Mouse (Mus musculus): ENCODE measurements around the gene Lyve1. TPM values are rescaled to one million over a fixed set of nuclear protein-coding genes. Genes with fewer than 3 reads are reported as not detected.

The Lyve1 gene
- polyA plus RNA-seq, 1 experiment from 2014 or later: 0.14 TPM

DNA sequence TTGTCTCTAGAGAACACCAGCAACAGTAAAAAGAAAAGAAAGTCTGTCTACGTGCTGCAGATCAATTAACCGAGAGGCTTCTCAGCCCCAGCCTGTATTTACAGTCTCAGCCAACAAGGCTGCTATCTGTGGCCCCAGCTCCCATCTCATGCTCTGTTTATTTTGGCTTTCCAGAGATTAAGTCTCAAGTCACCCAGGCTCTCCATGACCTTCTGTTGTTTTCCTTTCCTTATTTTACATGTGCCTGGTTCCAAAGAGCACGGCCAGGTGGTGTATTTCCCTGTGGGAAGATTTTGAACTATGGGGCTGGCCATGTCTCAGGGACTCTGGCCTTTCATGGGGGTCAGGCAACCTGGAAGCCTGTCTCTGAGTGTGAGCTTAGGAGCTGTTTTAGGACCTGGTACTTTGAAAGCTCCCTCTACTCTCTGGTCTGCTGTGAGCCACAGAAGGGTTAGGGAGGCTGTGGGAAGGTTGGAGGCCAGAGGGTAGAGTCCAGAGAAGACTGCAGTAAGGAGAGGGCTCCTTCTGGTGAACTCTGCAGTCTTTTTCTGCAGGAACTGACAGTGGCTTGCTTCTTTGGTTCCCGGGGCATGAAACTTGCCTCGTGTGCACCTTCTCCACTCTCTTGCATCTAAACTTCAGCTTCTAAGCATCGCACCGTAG, 11.4 kb downstream of the Lyve1 start:
- H3K4me2 ChIP-seq: no peak overlapping the region
- 0 out of 2 replicates have a peak, but pooled peaks cover 3% of the 10 kb centered on the region for H3K4me1 ChIP-seq (replicated peaks)
- H3K27me3 ChIP-seq: no peaks in the 10 kb centered on the region
- ATAC-seq (ENCODE audit: insufficient number of reproducible peaks, insufficient read depth, low FRiP score, low TSS enrichment, low read depth): no peak
- no peaks in the 10 kb centered on the region for H3K36me3 ChIP-seq
- 0 out of 2 replicates have a peak, but pooled peaks cover under 1% of the 10 kb centered on the region for H3K9me3 ChIP-seq
- H3K27ac ChIP-seq: no peak overlapping the region
- no peak overlapping the region for H3K4me3 ChIP-seq (replicated peaks)
- no peak overlapping the region for H3K9ac ChIP-seq (replicated peaks)
- WGBS: 70% methylated on average over 7 of the region's 7 CpGs

DNA sequence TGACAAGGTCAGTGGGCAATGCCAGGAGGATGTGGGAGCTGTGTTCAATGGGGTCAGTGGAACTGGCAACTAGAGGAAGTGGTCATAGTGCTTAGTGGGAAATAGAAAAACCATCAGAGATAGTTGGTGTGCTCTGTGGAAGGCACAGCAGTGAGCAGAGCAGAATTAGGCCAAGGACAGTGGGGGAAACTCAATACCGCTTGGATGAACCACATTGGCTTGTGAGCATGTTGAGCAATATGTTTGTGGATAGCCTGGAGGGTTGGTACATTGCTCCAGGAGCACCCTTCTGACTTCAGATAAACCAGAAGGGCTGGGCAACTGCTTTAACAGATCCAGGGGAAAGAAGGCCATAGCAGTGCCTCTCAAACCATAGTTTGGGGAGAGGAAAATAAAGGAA, 14.7 kb downstream of the Lyve1 start:
- 100% methylated on average over 1 of the region's 1 CpGs for WGBS
- ATAC-seq (ENCODE audit: insufficient number of reproducible peaks, insufficient read depth, low FRiP score, low TSS enrichment, low read depth): no peak
- no peaks in the 10 kb centered on the region for H3K27me3 ChIP-seq
- H3K4me1 ChIP-seq (replicated peaks): peaks cover 7% of the 10 kb centered on the region
- no peaks in the 10 kb centered on the region for H3K36me3 ChIP-seq
- no peak overlapping the region for H3K4me2 ChIP-seq
- no peak overlapping the region for H3K27ac ChIP-seq
- no peak overlapping the region for H3K4me3 ChIP-seq (replicated peaks)
- no peak overlapping the region for H3K9ac ChIP-seq (replicated peaks)
- H3K9me3 ChIP-seq: 0 out of 2 replicates have a peak, but pooled peaks cover 6% of the 10 kb centered on the region

- H3K9ac ChIP-seq (replicated peaks): no peak overlapping the region
- ATAC-seq (ENCODE audit: insufficient number of reproducible peaks, insufficient read depth, low FRiP score, low TSS enrichment, low read depth): no peak
- WGBS: 80% methylated on average over 2 of the region's 2 CpGs
- no peaks in the 10 kb centered on the region for H3K27me3 ChIP-seq
- no peak overlapping the region for H3K4me3 ChIP-seq (replicated peaks)
- H3K4me2 ChIP-seq: no peak overlapping the region
- 0 out of 2 replicates have a peak, but pooled peaks cover 6% of the 10 kb centered on the region for H3K9me3 ChIP-seq
- H3K27ac ChIP-seq: no peak overlapping the region
- peaks cover 9% of the 10 kb centered on the region for H3K4me1 ChIP-seq (replicated peaks)
- no peaks in the 10 kb centered on the region for H3K36me3 ChIP-seq
Observed at GRCm38 (mm10) chr7:110847321-110847720, 15.7 kb downstream of the Lyve1 start.

DNA sequence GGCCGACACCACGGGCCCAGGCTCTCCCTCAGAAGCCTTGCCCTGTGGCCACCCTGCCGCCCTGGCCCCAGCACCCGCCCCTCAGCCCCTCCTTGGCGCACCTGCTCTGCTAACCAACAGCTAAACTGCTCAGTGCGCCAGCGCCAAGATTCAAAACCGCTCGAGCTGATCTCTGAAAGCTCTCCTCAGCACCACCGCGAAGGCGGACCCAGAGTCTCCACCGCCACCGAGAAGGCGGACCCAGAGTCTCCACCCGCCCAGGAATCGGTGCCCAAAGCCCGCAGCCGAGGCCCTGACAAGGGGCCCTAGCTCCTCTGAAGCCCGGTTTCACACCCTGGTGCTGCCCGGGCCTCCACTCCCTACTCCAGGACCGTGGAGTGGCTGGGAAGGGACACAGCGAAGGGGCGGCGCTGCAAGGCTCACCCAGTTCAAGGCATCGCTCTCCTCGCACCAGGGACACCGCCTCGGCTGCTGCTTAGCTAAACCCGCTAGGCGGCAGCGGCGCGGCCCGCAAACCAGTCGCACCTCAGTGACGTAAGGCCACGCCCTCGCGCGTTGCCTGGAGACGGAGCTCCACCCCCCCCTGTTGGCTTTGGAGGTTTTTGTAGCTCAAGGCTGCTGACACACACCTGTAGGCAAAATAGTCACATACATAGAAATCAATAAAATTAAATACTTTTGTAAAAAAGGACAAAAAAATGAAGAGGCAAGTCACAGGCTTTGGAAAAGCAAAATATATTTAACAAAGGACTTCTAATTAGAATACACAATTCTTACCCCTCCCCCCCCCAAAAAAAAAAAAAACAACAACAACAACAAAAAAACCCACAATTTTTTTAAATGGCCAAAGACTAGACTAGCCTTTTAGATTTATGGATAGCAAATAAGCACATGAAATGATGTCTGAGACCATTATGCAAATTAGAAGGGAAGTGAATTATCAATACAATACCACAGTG, 18.8 kb downstream of the Lyve1 start, which contains the start of gene Rnf141:
Gene Rnf141 (minus strand): TSS at position 542 of the 959 bp plus-strand sequence.
- Histone ChIP-seq H3K36me3 (no peaks in the 10 kb centered on the region), H3K4me2 (peak within 1 kb of the TSS; percentile 84), H3K27ac (peak within 1 kb of the TSS; percentile 90), H3K9me3 (0 out of 2 replicates have a peak, but pooled peaks cover 6% of the 10 kb centered on the region), H3K4me3 (replicated peaks) (peak within 1 kb of the TSS; percentile 73), H3K4me1 (replicated peaks) (peaks cover 6% of the 10 kb centered on the region), H3K27me3 (no peaks in the 10 kb centered on the region), H3K9ac (replicated peaks) (peak within 1 kb of the TSS; percentile 79)
- peak; percentile 96 for ATAC-seq (ENCODE audit: insufficient number of reproducible peaks, insufficient read depth, low FRiP score, low TSS enrichment, low read depth)
- under 1% methylated on average over 42 of the region's 42 CpGs for WGBS

DNA sequence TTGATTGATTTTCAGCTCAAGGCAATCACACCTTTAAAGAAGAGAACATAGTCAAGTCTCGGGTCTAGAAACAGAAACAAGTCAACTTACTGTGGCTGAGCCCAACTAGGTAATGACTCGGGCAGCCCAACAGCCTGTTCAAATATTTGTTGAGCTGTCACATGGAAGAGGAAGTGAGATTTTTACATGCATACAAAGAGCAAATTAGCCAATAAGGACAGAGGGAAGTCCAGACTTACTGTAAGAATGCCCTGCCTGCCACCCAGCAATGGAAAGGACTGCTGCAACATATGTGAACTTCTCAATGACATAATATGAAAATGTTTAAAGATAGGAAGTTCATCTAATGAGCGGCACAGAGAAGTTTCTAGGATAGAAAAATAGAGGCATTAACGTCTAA, 22.7 kb downstream of the Lyve1 start:
- 77% methylated on average over 4 of the region's 4 CpGs for WGBS

GRCm38 (mm10) chr7:110834522-110834921, 28.5 kb downstream of the Lyve1 start:
- no peak for ATAC-seq (ENCODE audit: insufficient number of reproducible peaks, insufficient read depth, low FRiP score, low TSS enrichment, low read depth)
- no peak overlapping the region for H3K27ac ChIP-seq
- WGBS: 56% methylated on average over 3 of the region's 3 CpGs

More for the DNA sequence above, 22.7 kb downstream of the Lyve1 start:
- Histone ChIP-seq H3K27ac (no peak overlapping the region), H3K4me2 (no peak overlapping the region), H3K4me1 (replicated peaks) (peaks cover 6% of the 10 kb centered on the region), H3K9ac (replicated peaks) (no peak overlapping the region), H3K4me3 (replicated peaks) (no peak overlapping the region), H3K36me3 (no peaks in the 10 kb centered on the region), H3K9me3 (no peaks in the 10 kb centered on the region), H3K27me3 (no peaks in the 10 kb centered on the region)
- no peak for ATAC-seq (ENCODE audit: insufficient number of reproducible peaks, insufficient read depth, low FRiP score, low TSS enrichment, low read depth)

DNA sequence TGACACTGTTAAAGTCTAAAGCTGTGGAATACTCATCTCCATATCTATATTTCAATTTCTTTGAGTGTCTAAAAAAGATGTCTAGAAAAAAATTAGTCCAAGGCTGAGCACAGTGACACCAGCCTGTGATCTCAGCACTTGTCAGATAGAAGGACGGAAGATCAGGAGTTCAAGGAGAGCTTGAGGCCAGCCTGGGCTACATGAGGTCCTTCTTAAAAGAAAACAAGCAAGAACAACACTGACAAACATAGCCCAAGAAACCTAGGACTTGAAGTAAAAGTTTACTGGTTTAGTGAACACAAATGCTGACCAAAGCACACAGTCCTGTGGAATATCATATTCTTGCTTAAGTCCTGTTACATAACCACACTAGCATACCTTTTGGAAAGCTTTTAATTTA, 29.0 kb downstream of the Lyve1 start:
- H3K27ac ChIP-seq: no peak overlapping the region

More at GRCm38 (mm10) chr7:110834522-110834921, 28.5 kb downstream of the Lyve1 start:
- H3K9me3 ChIP-seq: no peaks in the 10 kb centered on the region
- H3K27me3 ChIP-seq: no peaks in the 10 kb centered on the region
- H3K4me3 ChIP-seq (replicated peaks): no peak overlapping the region
- no peak overlapping the region for H3K9ac ChIP-seq (replicated peaks)
- no peaks in the 10 kb centered on the region for H3K4me1 ChIP-seq (replicated peaks)
- H3K36me3 ChIP-seq: peaks cover 15% of the 10 kb centered on the region
- no peak overlapping the region for H3K4me2 ChIP-seq

DNA sequence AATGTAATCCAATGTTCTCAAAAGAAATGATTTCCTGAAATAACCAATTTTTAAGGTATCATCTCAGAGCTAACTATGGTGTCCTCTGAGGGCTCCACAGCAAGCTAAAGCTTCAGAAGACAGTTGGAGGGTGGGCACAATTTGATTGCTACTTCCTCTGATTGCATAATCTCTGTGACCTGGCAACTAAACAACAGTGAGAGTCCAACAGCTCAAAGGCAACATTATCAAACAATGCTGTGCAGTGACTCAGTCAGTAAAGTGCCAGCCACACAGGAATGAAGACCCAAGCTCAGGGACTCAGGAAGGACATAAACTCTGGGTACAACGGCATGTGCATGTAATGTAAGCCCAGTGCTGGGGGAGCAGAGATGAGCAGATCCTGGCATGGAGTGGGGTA, 30.0 kb downstream of the Lyve1 start:
- 85% methylated on average over 1 of the region's 1 CpGs for WGBS
- ATAC-seq (ENCODE audit: insufficient number of reproducible peaks, insufficient read depth, low FRiP score, low TSS enrichment, low read depth): no peak
- no peaks in the 10 kb centered on the region for H3K9me3 ChIP-seq
- no peaks in the 10 kb centered on the region for H3K27me3 ChIP-seq
- H3K4me3 ChIP-seq (replicated peaks): no peak overlapping the region
- H3K36me3 ChIP-seq: peaks cover 15% of the 10 kb centered on the region
- no peaks in the 10 kb centered on the region for H3K4me1 ChIP-seq (replicated peaks)
- no peak overlapping the region for H3K4me2 ChIP-seq
- no peak overlapping the region for H3K9ac ChIP-seq (replicated peaks)
- H3K27ac ChIP-seq: no peak overlapping the region

More for the DNA sequence above, 29.0 kb downstream of the Lyve1 start:
- ATAC-seq (ENCODE audit: insufficient number of reproducible peaks, insufficient read depth, low FRiP score, low TSS enrichment, low read depth): no peak
- Histone ChIP-seq H3K9ac (replicated peaks) (no peak overlapping the region), H3K4me1 (replicated peaks) (no peaks in the 10 kb centered on the region), H3K27me3 (no peaks in the 10 kb centered on the region), H3K36me3 (peaks cover 15% of the 10 kb centered on the region), H3K4me3 (replicated peaks) (no peak overlapping the region), H3K4me2 (no peak overlapping the region), H3K9me3 (no peaks in the 10 kb centered on the region)
- WGBS: 92% methylated on average over 1 of the region's 1 CpGs

GRCm38 (mm10) chr7:110823995-110824953, 38.8 kb downstream of the Lyve1 start:
- 85% methylated on average over 8 of the region's 8 CpGs for WGBS

DNA sequence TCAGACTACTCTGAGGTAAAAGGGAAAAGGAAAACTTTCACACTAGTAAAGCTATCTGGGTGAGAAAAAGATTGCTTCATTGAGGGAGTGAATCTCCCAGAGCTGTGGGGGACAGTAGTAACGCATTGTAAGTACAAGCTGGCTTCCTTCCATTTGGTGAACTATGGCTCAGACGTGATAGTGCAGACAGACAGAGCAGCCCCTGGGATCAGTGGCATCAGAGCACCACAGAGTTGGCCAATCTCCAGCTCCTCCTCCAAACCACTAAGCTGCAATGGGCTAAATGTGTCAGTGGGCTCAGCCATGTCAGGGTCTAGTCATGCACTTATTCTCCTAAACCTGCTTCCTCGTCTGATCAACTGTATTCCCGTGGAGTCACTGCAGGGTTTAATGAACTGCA, 39.4 kb downstream of the Lyve1 start:
- Histone ChIP-seq H3K36me3 (peaks cover 32% of the 10 kb centered on the region), H3K9me3 (no peaks in the 10 kb centered on the region), H3K27ac (no peak overlapping the region), H3K4me1 (replicated peaks) (peaks cover 8% of the 10 kb centered on the region), H3K27me3 (no peaks in the 10 kb centered on the region), H3K9ac (replicated peaks) (no peak overlapping the region), H3K4me3 (replicated peaks) (no peak overlapping the region), H3K4me2 (no peak overlapping the region)
- ATAC-seq (ENCODE audit: insufficient number of reproducible peaks, insufficient read depth, low FRiP score, low TSS enrichment, low read depth): no peak
- 87% methylated on average over 4 of the region's 4 CpGs for WGBS

More at GRCm38 (mm10) chr7:110823995-110824953, 38.8 kb downstream of the Lyve1 start:
- Histone ChIP-seq H3K27me3 (no peaks in the 10 kb centered on the region), H3K4me1 (replicated peaks) (peaks cover 8% of the 10 kb centered on the region), H3K36me3 (peaks cover 32% of the 10 kb centered on the region), H3K9me3 (no peaks in the 10 kb centered on the region), H3K9ac (replicated peaks) (no peak overlapping the region), H3K4me3 (replicated peaks) (no peak overlapping the region), H3K27ac (no peak overlapping the region), H3K4me2 (no peak overlapping the region)
- no peak for ATAC-seq (ENCODE audit: insufficient number of reproducible peaks, insufficient read depth, low FRiP score, low TSS enrichment, low read depth)
